Mouse (Mus musculus): ENCODE results near the gene Ptk6.

Gene Ptk6

GRCm38 (mm10) chr2:181202422-181202821 is at the start of gene Ptk6:
Gene Ptk6 (minus strand): TSS chr2:181202789.
- DNase-seq (ENCODE audit: low read depth, low spot score): no peak

GRCm38 (mm10) chr2:181251841-181252240 is 49.3 kb upstream of the Ptk6 start:
- no peak for DNase-seq (ENCODE audit: low read depth, low spot score)

DNA sequence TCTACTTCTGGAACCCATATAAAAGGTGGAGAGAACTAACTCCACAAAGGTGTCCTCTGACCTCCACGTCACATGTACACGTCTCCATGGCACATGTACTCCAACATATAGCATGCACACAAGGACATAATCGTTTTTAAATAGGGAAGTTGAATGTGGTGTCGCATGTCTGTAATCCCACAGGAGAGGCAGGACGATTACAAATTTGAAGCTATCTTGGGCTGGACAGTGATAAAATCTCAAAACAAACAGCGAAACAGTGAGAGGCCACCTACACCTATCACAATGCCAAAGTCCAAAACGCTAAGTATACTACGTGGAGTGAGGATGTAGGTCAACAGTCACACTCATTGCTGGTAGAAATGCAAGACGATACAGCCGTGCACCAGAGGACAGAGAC is 46.6 kb upstream of the Ptk6 start:
- no peak for DNase-seq (ENCODE audit: low read depth, low spot score)

- DNase-seq (ENCODE audit: low read depth, low spot score): no peak
These were observed 42.4 kb upstream of the Ptk6 start for GRCm38 (mm10) chr2:181245031-181245430.

GRCm38 (mm10) chr2:181243706-181244394 is 41.3 kb upstream of the Ptk6 start:
- peak; percentile 80 for DNase-seq (ENCODE audit: low read depth, low spot score)

GRCm38 (mm10) chr2:181242314-181242665 is 39.7 kb upstream of the Ptk6 start:
- no peak for DNase-seq (ENCODE audit: low read depth, low spot score)

DNA sequence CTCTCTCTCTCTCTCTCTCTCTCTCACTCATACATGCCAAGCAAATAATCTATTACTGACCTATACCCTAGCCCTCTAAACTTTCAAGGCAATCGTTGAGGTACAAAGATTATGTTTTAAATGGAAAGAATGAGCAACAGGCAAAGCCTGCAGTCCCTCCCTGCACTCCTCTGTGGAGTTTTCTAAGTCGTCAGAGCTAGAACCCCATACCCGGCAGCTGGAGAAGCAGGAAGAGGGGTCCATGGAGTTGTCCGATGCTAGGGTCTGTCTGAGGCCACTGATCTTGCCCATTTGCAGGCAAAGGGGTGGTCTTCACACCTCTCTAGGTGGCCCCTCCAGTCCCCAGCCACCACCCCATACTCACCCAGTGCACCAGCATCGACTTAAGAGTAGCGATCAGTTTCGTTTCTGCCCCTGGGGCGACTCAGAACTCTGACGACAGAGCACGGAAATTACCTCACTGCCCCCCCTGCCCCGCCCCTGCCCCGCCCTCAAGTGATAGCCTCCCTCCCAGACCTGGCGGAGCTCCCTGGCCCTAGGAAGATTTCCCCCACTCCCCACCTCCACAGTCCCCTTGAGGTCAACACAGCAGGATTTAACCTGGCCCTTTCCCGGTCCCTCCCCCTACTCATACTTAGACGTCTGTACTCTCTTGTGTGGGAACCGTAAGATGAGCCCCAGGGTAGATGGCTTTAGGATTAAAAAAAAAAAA is 39.2 kb upstream of the Ptk6 start, which contains the start of gene Helz2:
Gene Helz2 (minus strand): TSS at position 426 of the 712 bp plus-strand sequence.
- DNase-seq (ENCODE audit: low read depth, low spot score): no peak

DNA sequence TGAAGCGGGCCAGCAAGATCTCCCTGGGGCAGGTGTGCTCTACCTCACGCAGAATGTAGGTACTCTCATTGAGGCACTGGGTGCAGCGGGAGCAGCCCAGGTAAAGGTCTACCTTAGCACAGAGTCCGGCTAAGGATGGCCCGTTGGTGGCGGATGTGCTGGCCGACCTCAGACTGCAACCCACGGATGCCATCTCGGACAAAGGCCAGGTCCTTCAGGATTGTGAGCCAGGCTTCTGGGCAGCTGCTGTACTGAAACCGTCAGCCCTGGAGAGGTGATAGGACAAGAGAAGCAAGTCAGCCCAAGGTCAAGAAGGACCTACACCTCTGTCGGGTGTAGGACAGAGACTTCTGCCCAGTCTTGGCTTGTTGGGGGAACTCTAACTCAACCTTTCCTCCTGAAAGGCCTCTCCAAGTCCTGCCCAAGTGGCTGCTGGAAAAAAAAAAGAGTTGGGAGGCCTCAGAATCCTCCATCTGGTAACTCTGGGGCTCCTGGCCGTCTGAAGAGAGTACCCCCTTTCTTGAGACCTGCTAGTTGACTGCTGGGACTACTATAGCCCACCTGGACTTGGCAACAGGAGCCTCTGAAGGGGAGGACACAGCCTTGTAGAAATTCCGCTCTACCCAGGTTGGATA is 38.3 kb upstream of the Ptk6 start:
- no peak for DNase-seq (ENCODE audit: low read depth, low spot score)

GRCm38 (mm10) chr2:181239261-181239660 is 36.7 kb upstream of the Ptk6 start:
- DNase-seq (ENCODE audit: low read depth, low spot score): no peak

- DNase-seq (ENCODE audit: low read depth, low spot score): no peak
These were observed 36.3 kb upstream of the Ptk6 start for GRCm38 (mm10) chr2:181238861-181239260.

DNA sequence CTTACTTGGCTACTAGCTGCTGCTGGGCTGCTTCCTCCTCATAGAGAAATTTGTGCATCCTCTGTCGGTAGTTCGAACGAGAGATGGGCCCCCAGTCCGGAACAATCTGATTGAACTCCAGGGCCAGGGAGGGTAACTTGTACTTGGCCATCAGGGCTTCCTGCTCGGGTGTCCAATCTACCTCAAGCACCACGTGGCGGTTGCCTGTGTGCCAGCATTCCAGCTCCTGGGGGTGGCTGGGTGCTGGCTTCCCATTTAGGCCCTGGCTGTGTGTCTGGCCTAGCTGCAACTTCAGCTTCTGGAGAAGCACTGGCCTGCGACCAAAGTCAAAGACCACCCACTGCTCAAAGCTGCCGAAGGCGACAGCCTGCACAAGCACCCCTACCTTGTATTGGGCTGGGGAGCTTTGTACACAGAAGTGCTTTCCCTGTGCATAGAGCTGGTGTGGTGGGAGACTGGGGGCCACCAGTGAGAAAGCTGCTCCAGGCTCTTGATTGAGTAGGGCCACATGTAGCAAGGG is 35.6 kb upstream of the Ptk6 start:
- DNase-seq (ENCODE audit: low read depth, low spot score): no peak

- DNase-seq (ENCODE audit: low read depth, low spot score): no peak
These were observed 34.8 kb upstream of the Ptk6 start for GRCm38 (mm10) chr2:181237251-181238014.

GRCm38 (mm10) chr2:181235681-181236566 is 33.3 kb upstream of the Ptk6 start:
- peak; percentile 39 for DNase-seq (ENCODE audit: low read depth, low spot score)

- no peak for DNase-seq (ENCODE audit: low read depth, low spot score)
These were observed 32.1 kb upstream of the Ptk6 start for GRCm38 (mm10) chr2:181234680-181235079.

DNA sequence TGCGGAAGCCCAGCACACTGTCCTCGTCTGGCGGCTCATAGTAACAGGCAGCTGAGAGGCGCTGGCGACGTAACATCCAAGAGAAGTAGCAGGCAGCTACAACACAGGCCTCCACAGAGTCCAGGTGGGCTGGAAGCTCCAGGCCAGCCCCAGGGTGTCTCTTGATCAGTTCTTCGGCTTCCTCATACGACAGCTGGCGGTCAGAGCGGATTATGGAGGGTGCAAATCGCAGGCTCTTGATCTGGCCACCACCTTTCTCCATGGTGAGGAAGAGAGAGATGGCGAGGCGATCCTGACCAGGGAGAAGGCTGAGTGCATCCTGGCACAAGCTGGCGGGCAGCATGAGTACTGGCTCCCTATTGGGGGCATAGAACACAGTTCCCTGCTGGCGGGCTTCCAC is 30.9 kb upstream of the Ptk6 start:
- DNase-seq (ENCODE audit: low read depth, low spot score): peak; percentile 61

DNA sequence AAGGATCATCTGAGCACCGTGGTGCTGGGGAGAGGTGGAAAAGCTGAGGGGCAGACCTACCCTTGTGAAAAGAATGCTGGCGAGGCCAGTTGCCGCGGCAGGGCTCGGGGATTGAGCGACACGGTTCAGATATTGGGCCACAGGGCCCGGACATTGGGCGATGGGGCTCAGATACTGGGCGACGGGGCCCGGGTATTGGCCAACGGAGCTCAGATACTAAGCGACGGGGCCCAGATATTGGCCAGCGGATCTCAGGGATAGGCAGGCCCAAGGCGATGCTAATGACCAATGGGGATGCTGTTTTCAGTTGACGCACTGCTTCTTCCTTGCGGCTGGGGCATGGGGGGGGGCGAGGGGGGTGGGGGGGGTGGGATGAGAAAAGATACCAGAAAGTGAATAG is 28.6 kb upstream of the Ptk6 start:
- DNase-seq (ENCODE audit: low read depth, low spot score): no peak

GRCm38 (mm10) chr2:181228335-181228734 is 25.7 kb upstream of the Ptk6 start:
- no peak for DNase-seq (ENCODE audit: low read depth, low spot score)

DNA sequence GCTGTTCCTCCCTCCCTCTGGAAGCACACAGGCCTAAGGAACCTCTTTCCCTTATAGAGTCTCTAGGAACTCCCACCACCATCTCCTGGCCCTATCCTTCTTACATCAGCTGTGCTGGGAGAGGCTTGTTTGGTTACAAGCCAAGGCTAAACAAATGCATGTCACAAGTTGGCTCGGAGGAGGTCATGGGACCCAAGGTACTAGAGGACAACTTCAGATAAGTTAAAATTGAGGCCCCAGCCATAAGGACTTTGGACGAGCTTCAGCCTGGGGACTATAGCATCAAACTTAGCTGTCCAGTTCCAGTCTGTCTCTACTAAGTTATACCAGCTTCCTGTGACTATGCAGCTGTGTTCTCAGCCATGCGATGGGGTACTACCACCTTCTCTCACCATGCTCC is 24.5 kb upstream of the Ptk6 start:
- no peak for DNase-seq (ENCODE audit: low read depth, low spot score)

GRCm38 (mm10) chr2:181224994-181225393 is 22.4 kb upstream of the Ptk6 start:
- no peak for DNase-seq (ENCODE audit: low read depth, low spot score)

DNA sequence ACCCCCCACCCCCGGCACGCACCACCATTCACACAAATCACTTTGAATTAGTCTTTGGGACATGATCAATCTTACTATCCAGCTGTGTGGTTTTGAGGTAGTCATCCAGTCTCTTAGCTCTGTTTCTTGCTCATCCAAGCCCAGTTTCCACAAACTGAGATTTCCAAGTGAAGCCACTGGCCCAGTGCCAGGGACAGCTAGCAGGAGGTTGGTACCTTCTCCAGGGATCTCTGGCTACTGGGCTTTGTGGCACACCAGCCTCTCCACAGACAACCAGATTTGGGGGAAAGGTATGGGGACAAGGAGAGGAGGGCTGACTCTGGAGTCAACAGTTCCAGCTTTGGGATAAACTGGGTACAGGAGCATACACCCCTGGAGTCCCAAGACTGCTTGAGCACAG is 17.8 kb upstream of the Ptk6 start:
- no peak for DNase-seq (ENCODE audit: low read depth, low spot score)
